Mouse (Mus musculus) CH12.LX (cell line): ENCODE data around the gene Poc1b. TPM values are rescaled to one million over a fixed set of nuclear protein-coding genes. Genes with fewer than 3 reads are reported as not detected.

Source experiments
- DNase-seq: peaks from one replicate; pipeline ENCODE4 v3.0.0-alpha.2; 2013; ENCODE audit errors: extremely low read depth
- H3K27ac ChIP-seq: 2 replicates; pipeline ENCODE4 v1.5.1; 2012; ENCODE audit warnings: low read depth, mild to moderate bottlenecking, control low read depth, moderate library complexity; ENCODE audit not compliant: insufficient read depth
- H3K27me3 ChIP-seq: replicated peaks from 2 replicates; pipeline ENCODE3; 2012; ENCODE audit warnings: inconsistent platforms
- H3K36me3 ChIP-seq, 2 experiments: replicated peaks in 1 of 2; 2 replicates each; pipeline versions ENCODE3 to v1.6.1; 2012; ENCODE audit warnings: inconsistent platforms in 1 of 2, low read length in 1 of 2, mild to moderate bottlenecking in 1 of 2, mixed read lengths in 1 of 2, moderate library complexity in 1 of 2; ENCODE audit not compliant: control insufficient read depth in 1 of 2, insufficient read depth in 1 of 2
- H3K4me1 ChIP-seq, 2 experiments: 2 replicates each; pipeline ENCODE4 v1.6.1; 2012; ENCODE audit warnings: inconsistent platforms in 1 of 2, moderate library complexity in 1 of 2; ENCODE audit not compliant: insufficient read depth in 2 of 2, control insufficient read depth in 1 of 2
- H3K4me2 ChIP-seq: 2 replicates; pipeline ENCODE4 v1.6.1; 2012; ENCODE audit warnings: low read depth, mild to moderate bottlenecking, control low read depth; ENCODE audit not compliant: poor library complexity, insufficient read depth, severe bottlenecking
- H3K4me3 ChIP-seq, 3 experiments: fragments of 150-350 bp in 1 of 3; sonication (generic) in 1 of 3; replicated peaks in 1 of 3; 2 replicates each; pipeline versions ENCODE3 to v1.5.1; 2011 to 2012; ENCODE audit warnings: low read depth in 2 of 3, low read length in 2 of 3, mild to moderate bottlenecking in 2 of 3, moderate library complexity in 2 of 3, control low read depth in 1 of 3, improper control_type of control experiment in 1 of 3, inconsistent platforms in 1 of 3, mixed read lengths in 1 of 3; ENCODE audit not compliant: poor library complexity in 1 of 3
- H3K79me2 ChIP-seq: replicated peaks from 2 replicates; pipeline ENCODE4 v1.6.1; 2012; ENCODE audit warnings: mild to moderate bottlenecking, moderate library complexity; ENCODE audit not compliant: control insufficient read depth, poor library complexity, insufficient read depth, severe bottlenecking; ENCODE audit errors: extremely low read depth
- H3K9ac ChIP-seq: 2 replicates; pipeline ENCODE4 v1.6.1; 2012; ENCODE audit warnings: low read depth, mild to moderate bottlenecking, control low read depth, moderate library complexity; ENCODE audit not compliant: insufficient read depth
- H3K9me3 ChIP-seq: replicated peaks from 2 replicates; pipeline ENCODE3; 2012; ENCODE audit warnings: low read length, inconsistent platforms, mixed read lengths
- CHD2 ChIP-seq: IDR thresholded peaks from 2 replicates; pipeline ENCODE4 v1.6.1; 2011; ENCODE audit warnings: low read length, improper control_type of control experiment
- CTCF ChIP-seq, 2 experiments: IDR thresholded peaks in 1 of 2; conservative IDR thresholded peaks in 1 of 2; 2 replicates each; pipeline ENCODE4 v1.5.1; 2011 to 2012; ENCODE audit warnings: low read depth in 2 of 2, low read length in 2 of 2, improper control_type of control experiment in 1 of 2, inconsistent platforms in 1 of 2, mild to moderate bottlenecking in 1 of 2, moderate library complexity in 1 of 2
- ELF1 ChIP-seq: IDR thresholded peaks from 2 replicates; pipeline ENCODE4 v1.6.1; 2014; ENCODE audit warnings: low read depth, mild to moderate bottlenecking, inconsistent platforms, low read length, improper control_type of control experiment
- EP300 ChIP-seq: IDR thresholded peaks from 2 replicates; pipeline ENCODE4 v1.6.1; 2011; ENCODE audit warnings: low read length, improper control_type of control experiment
- ETS1 ChIP-seq: conservative IDR thresholded peaks from 2 replicates; pipeline ENCODE4 v1.6.1; 2012; ENCODE audit warnings: low read depth, mild to moderate bottlenecking, inconsistent platforms, low read length, improper control_type of control experiment, moderate library complexity
- GABPA ChIP-seq: IDR thresholded peaks from 2 replicates; pipeline ENCODE4 v1.6.1; 2012; ENCODE audit warnings: low read depth, low read length, improper control_type of control experiment, inconsistent platforms; ENCODE audit not compliant: insufficient replicate concordance
- HCFC1 ChIP-seq: IDR thresholded peaks from 2 replicates; pipeline ENCODE4 v1.6.1; 2012; ENCODE audit warnings: low read depth, mild to moderate bottlenecking, inconsistent platforms, low read length, improper control_type of control experiment
- IRF4 ChIP-seq: IDR thresholded peaks from 2 replicates; pipeline ENCODE4 v1.6.1; 2014; ENCODE audit warnings: low read depth, mild to moderate bottlenecking, inconsistent platforms, low read length, improper control_type of control experiment
- JUN ChIP-seq: IDR thresholded peaks from 2 replicates; pipeline ENCODE4 v1.6.1; 2011; ENCODE audit warnings: low read depth, mild to moderate bottlenecking, low read length, improper control_type of control experiment, moderate library complexity; ENCODE audit not compliant: insufficient read depth
- JUND ChIP-seq: conservative IDR thresholded peaks from 2 replicates; pipeline ENCODE4 v1.6.1; 2011; ENCODE audit warnings: low read depth, low read length, improper control_type of control experiment
- KAT2A ChIP-seq: IDR thresholded peaks from 2 replicates; pipeline ENCODE4 v1.6.1; 2012; ENCODE audit warnings: low read length, improper control_type of control experiment, inconsistent platforms; ENCODE audit not compliant: insufficient replicate concordance
- MAX ChIP-seq: IDR thresholded peaks from 2 replicates; pipeline ENCODE4 v1.6.1; 2011; ENCODE audit warnings: low read length, improper control_type of control experiment
- MAZ ChIP-seq: IDR thresholded peaks from 2 replicates; pipeline ENCODE4 v1.6.1; 2012; ENCODE audit warnings: low read depth, mild to moderate bottlenecking, inconsistent platforms, low read length, improper control_type of control experiment, moderate library complexity
- MEF2A ChIP-seq: IDR thresholded peaks from 2 replicates; pipeline ENCODE4 v1.6.1; 2014; ENCODE audit warnings: low read depth, mild to moderate bottlenecking, inconsistent platforms, low read length, improper control_type of control experiment, borderline replicate concordance
- MXI1 ChIP-seq: IDR thresholded peaks from 2 replicates; pipeline ENCODE4 v1.6.1; 2011; ENCODE audit warnings: mild to moderate bottlenecking, low read depth, low read length, improper control_type of control experiment
- NELFE ChIP-seq: IDR thresholded peaks from 2 replicates; pipeline ENCODE4 v1.6.1; 2011; ENCODE audit warnings: low read depth, low read length, improper control_type of control experiment
- PAX5 ChIP-seq: IDR thresholded peaks from 2 replicates; pipeline ENCODE4 v1.6.1; 2012; ENCODE audit warnings: low read length, inconsistent platforms, mixed read lengths
- POLR2A ChIP-seq: IDR thresholded peaks from 2 replicates; pipeline ENCODE4 v1.6.1; 2011; ENCODE audit warnings: low read depth, mild to moderate bottlenecking, improper control_type of control experiment, low read length
- POLR2AphosphoS2 ChIP-seq: IDR thresholded peaks from 2 replicates; pipeline ENCODE4 v1.6.1; 2011; ENCODE audit warnings: low read depth, low read length, improper control_type of control experiment
- RCOR1 ChIP-seq: conservative IDR thresholded peaks from 2 replicates; pipeline ENCODE4 v1.6.1; 2012; ENCODE audit warnings: low read depth, mild to moderate bottlenecking, inconsistent platforms, low read length, improper control_type of control experiment
- SIN3A ChIP-seq: IDR thresholded peaks from 2 replicates; pipeline ENCODE4 v1.6.1; 2012; ENCODE audit warnings: low read length, improper control_type of control experiment, inconsistent platforms
- SMC3 ChIP-seq: IDR thresholded peaks from 2 replicates; pipeline ENCODE4 v1.6.1; 2011; ENCODE audit warnings: low read depth, low read length, improper control_type of control experiment
- TBP ChIP-seq: conservative IDR thresholded peaks from 2 replicates; pipeline ENCODE4 v1.6.1; 2011; ENCODE audit warnings: low read depth, low read length, improper control_type of control experiment
- TCF12 ChIP-seq: IDR thresholded peaks from 2 replicates; pipeline ENCODE4 v1.6.1; 2014; ENCODE audit warnings: low read depth, mild to moderate bottlenecking, inconsistent platforms, low read length, improper control_type of control experiment
- USF2 ChIP-seq: conservative IDR thresholded peaks from 2 replicates; pipeline ENCODE4 v1.6.1; 2011; ENCODE audit warnings: low read depth, low read length, improper control_type of control experiment
- ZKSCAN1 ChIP-seq: IDR thresholded peaks from 2 replicates; pipeline ENCODE4 v1.6.1; 2012; ENCODE audit warnings: low read depth, inconsistent platforms, low read length, improper control_type of control experiment, borderline replicate concordance
- ZMIZ1 ChIP-seq: IDR thresholded peaks from 2 replicates; pipeline ENCODE4 v1.6.1; 2012; ENCODE audit warnings: low read depth, mild to moderate bottlenecking, inconsistent platforms, low read length, improper control_type of control experiment
- dilution Hi-C: fragments of 300-500 bp; cut with MboI; formaldehyde crosslinking; loops from 2 replicates; pipeline ENCODE4 v1.14.3; 2020; ENCODE audit warnings: low sequenced_read_pairs; ENCODE audit not compliant: extremely low pct_unique_long_range_greater_than_20kb, extremely low pct_ligation_motif_present
- in situ Hi-C: fragments of 300-500 bp; cut with MboI; formaldehyde crosslinking; loops from 3 replicates; pipeline ENCODE4 v1.14.3; 2019; ENCODE audit warnings: low sequenced_read_pairs, low pct_ligation_motif_present, low pct_unique_long_range_greater_than_20kb, mixed read lengths
- polyA plus RNA-seq: library from polyadenylated mRNA; unstranded; fragments of >175 nt; gene quantifications from 2 replicates; pipeline ENCODE4 v1.2.1, GENCODE M21; 2012; ENCODE audit warnings: low read depth; ENCODE audit not compliant: insufficient read length
- total RNA-seq, 2 experiments: library from RNA; depleted of rRNA; stranded (reverse); fragments of 300-350 nt in 1 of 2; fragments of >200 nt in 1 of 2; gene quantifications; 2 replicates each; pipeline ENCODE4 v1.2.3; 2012 to 2014

Gene Poc1b
- total and polyA plus RNA-seq, 3 experiments: 3.8 to 18.2 (median 5.6) TPM

DNA sequence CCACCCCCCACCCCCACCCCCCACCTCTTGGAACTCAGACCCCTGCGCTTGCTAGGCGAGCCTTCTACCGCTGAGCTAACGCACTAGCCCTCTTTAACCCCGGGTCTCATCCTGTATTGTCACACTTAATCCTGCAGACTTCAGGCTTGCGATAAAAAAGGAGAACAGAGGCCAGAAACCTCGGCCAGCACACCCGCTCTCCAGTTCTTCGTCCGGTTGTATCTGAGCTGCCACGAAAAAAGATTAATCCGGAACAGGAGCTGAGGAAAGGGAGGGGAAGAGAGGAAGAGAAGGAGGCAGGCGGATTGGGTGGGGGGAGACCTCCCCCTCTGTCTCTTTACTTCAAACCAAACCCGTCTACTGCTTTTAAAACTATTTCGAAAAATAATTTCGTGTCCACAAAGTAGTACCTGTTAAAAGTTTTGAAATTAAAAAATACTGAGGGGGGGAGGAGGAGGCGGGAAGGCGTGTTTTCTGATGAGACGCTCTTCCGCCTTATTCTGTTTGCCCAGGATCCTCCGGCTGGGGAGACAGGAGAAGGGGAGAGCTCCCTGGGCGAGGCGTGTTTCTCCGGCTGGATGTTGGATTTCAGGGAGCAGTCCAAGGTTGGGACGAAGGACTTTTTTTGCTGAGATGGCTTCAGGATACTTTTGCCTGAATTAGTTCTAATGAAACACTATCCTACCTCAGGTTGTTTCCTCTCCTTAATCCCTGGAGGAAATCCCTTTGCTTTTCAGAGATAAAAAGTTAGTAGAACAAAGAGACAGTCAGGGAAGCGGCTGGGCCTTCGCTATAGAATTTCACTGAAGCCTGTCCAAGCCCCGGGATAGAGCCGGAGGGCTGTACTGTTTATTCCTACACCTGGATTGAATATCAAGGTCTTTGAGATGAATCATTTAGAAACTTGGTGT is 97.0 kb downstream of the Poc1b start:
- dilution Hi-C loops (no loop called here), in situ Hi-C loops (loop anchor here (10.0 kb wide), 1 partner anchor 61 kb away; the partner anchor contains the start of gene Dusp6)
- Histone ChIP-seq H3K36me3 (no peaks in the 10 kb centered on the region), H3K27ac (peak overlapping the region; percentile 43; the same call in 1 of the 2 replicates), H3K27me3 (no peaks in the 10 kb centered on the region), H3K4me2 (peak overlapping the region; percentile 90), H3K9me3 (no peaks in the 10 kb centered on the region), H3K9ac (peak overlapping the region; percentile 61), H3K4me3 (peak overlapping the region; percentile 12 to 52 (median 52)), H3K4me1 (peaks cover 11 to 13% of the 10 kb centered on the region in 2 experiments), H3K79me2 (no peaks in the 10 kb centered on the region)
- peak; percentile 21 for DNase-seq
- TF ChIP-seq NELFE (0 out of 2 replicates have a peak, but pooled peaks have one; percentile 9), ZKSCAN1 (no peak), GABPA (no peak), RCOR1 (no peak), MXI1 (no peak), MAZ (0 out of 2 replicates have a peak, but pooled peaks have one; percentile 27), USF2 (no peak), JUN (no peak), POLR2AphosphoS2 (no peak), EP300 (0 out of 2 replicates have a peak, but pooled peaks have one; percentile 30), SIN3A (0 out of 2 replicates have a peak, but pooled peaks have one; percentile 44), KAT2A (no peak), JUND (0 out of 2 replicates have a peak, but pooled peaks have one; percentile 33), IRF4 (no peak), ZMIZ1 (no peak), TCF12 (no peak), TBP (no peak), MAX (no peak), PAX5 (no peak), MEF2A (no peak), SMC3 (no peak), POLR2A (peak; percentile 28; the same call in 1 of the 2 replicates), ELF1 (no peak), ETS1 (no peak), HCFC1 (no peak), CTCF (conservative IDR thresholded peaks at IDR 0.05 in 1 of 2, IDR thresholded peaks at IDR 0.05 in 1 of 2; ENCODE audit: low read depth in 2 of 2, low read length in 2 of 2) (no peak), CHD2 (no peak; the same call in 1 of the 2 replicates)
